Mouse (Mus musculus) layer of hippocampus, adult 18-20 months (tissue): ENCODE results near the gene Rhox3h. TPM values are rescaled to one million over a fixed set of nuclear protein-coding genes. Genes with fewer than 3 reads are reported as not detected.
"Not testable (repeated sequence)": the region's sequence is repeated elsewhere in the genome, so short reads cannot be mapped to it uniquely, and the experiment has no call there.

Source experiments
- DNase-seq, 2 experiments: peaks; one replicate each; pipeline ENCODE4 v3.0.0; 2022; ENCODE audit warnings: low spot score in 2 of 2
- long read RNA-seq: library from polyadenylated mRNA; stranded (forward); transcript quantifications from one replicate; pipeline ENCODE4 v2.0.0, GENCODE M21; 2021
- total RNA-seq, 2 experiments: library from RNA; stranded (reverse); gene quantifications; 2 replicates each; pipeline ENCODE4 v1.2.3; 2021

The Rhox3h gene
- total RNA-seq = not detected
- long read RNA-seq = 0 reads

GRCm38 (mm10) chrX:37668664-37669063, at the start of gene Rhox3h:
Gene Rhox3h (minus strand): TSS chrX:37668764.
- DNase-seq = not testable (repeated sequence)

GRCm38 (mm10) chrX:37701821-37702387, 33.3 kb upstream of the Rhox3h start:
- DNase-seq = no peak

GRCm38 (mm10) chrX:37692261-37692660, 23.7 kb upstream of the Rhox3h start:
- DNase-seq = no peak

- no peak for DNase-seq
These were observed 14.6 kb upstream of the Rhox3h start for GRCm38 (mm10) chrX:37683031-37683715.

DNA sequence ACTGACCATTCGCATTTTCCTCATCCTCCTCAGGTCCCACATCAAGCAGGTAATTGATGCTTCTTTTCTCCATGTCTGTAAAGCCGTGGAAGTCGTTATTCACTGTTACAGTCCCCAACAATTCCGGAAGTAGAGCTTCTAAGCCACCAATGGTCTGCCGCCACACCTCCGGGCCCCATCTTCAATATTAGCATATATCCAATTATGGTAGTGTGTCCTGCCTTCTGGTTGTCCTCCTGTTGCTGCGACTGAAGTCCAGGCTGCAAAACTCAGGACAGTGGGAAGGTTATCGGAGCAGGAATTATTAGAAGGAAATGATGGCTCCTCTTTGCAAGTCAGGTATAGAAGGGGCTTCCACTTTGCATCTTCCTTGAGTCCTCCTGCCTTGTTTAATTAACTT, 4.6 kb upstream of the Rhox3h start, which contains the start of gene Rhox2h:
TSS of gene Rhox2h (minus strand) at position 101 of the 400 bp plus-strand sequence.
- DNase-seq = not testable (repeated sequence)

DNA sequence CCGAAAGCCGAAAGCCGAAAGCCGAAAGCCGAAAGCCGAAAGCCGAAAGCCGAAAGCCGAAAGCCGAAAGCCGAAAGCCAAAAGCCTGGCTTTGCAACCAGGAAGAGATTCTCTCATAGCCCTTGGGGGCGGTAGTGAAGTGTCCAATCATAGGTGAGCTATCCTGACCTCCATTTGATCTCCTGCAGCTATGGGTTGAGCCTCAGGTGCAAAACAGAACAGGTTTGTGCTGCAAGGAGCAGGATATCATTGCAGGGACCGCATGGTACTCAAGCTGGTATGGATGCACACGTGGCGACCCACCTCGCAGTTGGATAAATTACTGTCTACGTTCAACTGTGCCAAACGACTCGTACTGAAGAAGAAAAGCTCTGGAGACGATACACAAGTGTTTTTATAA, 17.3 kb downstream of the Rhox3h start, which contains the start of gene Rhox4g:
TSS of gene Rhox4g (minus strand) at position 101 of the 400 bp plus-strand sequence.
- DNase-seq = not testable (repeated sequence)

GRCm38 (mm10) chrX:37643370-37643769, 25.2 kb downstream of the Rhox3h start, which contains the start of gene Rhox2g:
Gene Rhox2g (minus strand): TSS chrX:37643470.
- not testable (repeated sequence) for DNase-seq

- not testable (repeated sequence) for DNase-seq
These were observed 40.1 kb downstream of the Rhox3h start, which contains the start of gene Rhox3g for GRCm38 (mm10) chrX:37628512-37628911. Gene Rhox3g (minus strand): TSS chrX:37628612.

Other genes with a start within 250 kb of the Rhox3h start
- gene Rhox4b, start 236.3 kb downstream of the Rhox3h start, total RNA-seq = not detected
- gene Rhox2c, start 215.1 kb downstream of the Rhox3h start, total RNA-seq = not detected
- not detected for gene Rhox3c, start 210.2 kb downstream of the Rhox3h start, total RNA-seq
- gene Rhox4c, start 188.4 kb downstream of the Rhox3h start, total RNA-seq = not detected
- gene Rhox2d, start 175.3 kb downstream of the Rhox3h start, total RNA-seq = not detected
- not detected for gene Rhox4d, start 154.4 kb downstream of the Rhox3h start, total RNA-seq
- not detected for gene Rhox2e, start 138.3 kb downstream of the Rhox3h start, total RNA-seq
- gene Rhox3e, start 126.7 kb downstream of the Rhox3h start, total RNA-seq = not detected
- not detected for gene Rhox4e, start 111.4 kb downstream of the Rhox3h start, total RNA-seq
- not detected for gene Rhox2f, start 97.4 kb downstream of the Rhox3h start, total RNA-seq
- not detected for gene Rhox3f, start 87.8 kb downstream of the Rhox3h start, total RNA-seq
- gene Rhox4f, start 61.1 kb downstream of the Rhox3h start, total RNA-seq = not detected
- gene Rhox3g, start 40.2 kb downstream of the Rhox3h start, total RNA-seq = not detected
- gene Rhox2g, start 25.3 kb downstream of the Rhox3h start, total RNA-seq = not detected
- not detected for gene Rhox4g, start 17.4 kb downstream of the Rhox3h start, total RNA-seq
- not detected for gene Rhox2h, start 4.5 kb upstream of the Rhox3h start, total RNA-seq
- gene Rhox5, start 136.1 kb upstream of the Rhox3h start, total RNA-seq = not detected
- not detected for gene Rhox6, start 158.1 kb upstream of the Rhox3h start, total RNA-seq
- not detected for gene Rhox7a, start 162.9 kb upstream of the Rhox3h start, total RNA-seq
- not detected for gene Rhox8, start 210.2 kb upstream of the Rhox3h start, total RNA-seq
- gene Rhox7b, start 228.5 kb upstream of the Rhox3h start, total RNA-seq = not detected
- not detected for gene Rhox9, start 233.0 kb upstream of the Rhox3h start, total RNA-seq